ENCODE assay signal across 8 mouse cellular contexts in the genomic region with DNA sequence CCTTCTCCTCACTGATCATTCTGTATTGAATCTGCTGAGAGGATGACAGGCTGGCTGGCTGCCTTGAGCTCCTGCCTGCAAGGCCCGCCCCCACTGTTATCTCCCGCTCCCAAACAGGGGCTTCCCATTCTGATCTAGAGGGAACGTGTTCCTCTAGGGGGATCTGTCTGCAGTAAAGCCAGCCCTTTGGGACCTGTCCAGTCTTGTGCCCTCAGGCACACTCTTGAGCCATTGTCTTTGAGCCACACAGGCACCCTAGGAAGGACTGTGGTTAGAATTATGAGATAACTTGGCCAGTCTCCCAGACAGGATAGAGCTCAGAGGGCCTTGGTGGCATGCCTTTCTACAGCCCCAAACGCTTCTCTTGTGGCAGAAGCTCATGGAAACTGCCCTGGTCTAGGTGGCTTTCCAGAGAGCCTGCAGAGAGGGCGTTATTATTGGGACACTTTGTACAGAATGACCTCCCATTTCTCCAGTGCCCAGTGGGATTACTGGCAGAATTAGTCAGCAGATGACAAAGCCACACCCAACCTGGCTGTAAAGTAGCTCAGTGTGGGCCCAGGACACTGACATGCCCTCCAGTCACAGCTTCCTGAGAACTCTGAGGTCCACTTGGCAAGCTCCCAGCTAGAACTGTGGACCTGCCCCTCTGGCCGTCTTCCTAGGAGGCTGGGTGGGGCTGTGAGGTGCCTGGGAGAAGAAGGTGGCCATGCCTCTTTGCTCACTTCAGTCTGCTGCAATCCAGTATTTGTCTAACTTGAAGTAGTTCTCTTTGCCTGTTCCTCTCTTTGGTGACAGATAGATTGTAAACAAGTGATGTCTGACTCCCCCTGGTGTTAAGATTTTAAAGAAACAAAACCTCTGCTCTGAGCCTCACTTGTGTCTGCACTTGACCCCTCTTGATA. TPM values are rescaled to one million over a fixed set of nuclear protein-coding genes. Genes with fewer than 3 reads are reported as not detected.
A peak's percentile ranks its signal among the peaks of the same experiment; 100 is the strongest.
DNase-seq lines count a peak whose midpoint lies in the region; ATAC-seq and TF ChIP-seq lines count a peak whose summit lies in the region.
"Had no signal": no experiment of that assay in that cellular context is flagged by ENCODE, and none has a peak within 500 bp of the region (broad histone marks: within the 10 kb centered on the region; RNA-seq: fewer than 3 reads in every experiment).

No protein-coding gene starts in this region.

- no peak for TF ChIP-seq EP300 in CH12.LX (IDR thresholded peaks at IDR 0.05; ENCODE audit: low read length)
- peak; percentile 39; the same call in 1 of the 2 replicates for TF ChIP-seq EP300 in liver, postnatal 0 days (IDR thresholded peaks at IDR 0.05; ENCODE audit: low read depth)

- peaks cover 3% of the 10 kb centered on the region in 2 experiments; a peak in 1 of 4 replicates for H3K4me1 ChIP-seq in CH12.LX (ENCODE audit: control insufficient read depth in 1 of 2, insufficient read depth in 2 of 2)
- H3K4me1 ChIP-seq in intestine, embryonic 14.5 days (replicated peaks; ENCODE audit: control insufficient read depth, insufficient read depth, low read length), result peaks cover 8% of the 10 kb centered on the region; the same call in 1 of the 2 replicates
- peaks cover 12% of the 10 kb centered on the region for H3K4me1 ChIP-seq in liver, postnatal 0 days (ENCODE audit: insufficient read depth)

- no peak overlapping the region for H3K4me3 ChIP-seq in CH12.LX (replicated peaks in 1 of 3; ENCODE audit: low read depth in 2 of 3, low read length in 2 of 3, poor library complexity in 1 of 3)
- no peak overlapping the region for H3K4me3 ChIP-seq in intestine, embryonic 14.5 days (ENCODE audit: low read depth, low read length)
- no peak overlapping the region for H3K4me3 ChIP-seq in liver, postnatal 0 days (ENCODE audit: low read depth, low read length)
- H3K4me3 ChIP-seq: limb, embryonic 15.5 days had no signal

- 61% methylated on average over 6 of the region's 6 CpGs for WGBS in intestine, embryonic 14.5 days
- 42% methylated on average over 6 of the region's 6 CpGs for WGBS in liver, postnatal 0 days (ENCODE audit: insufficient replicate concordance)

- H3K27ac ChIP-seq in CH12.LX (ENCODE audit: insufficient read depth, low read depth), result no peak overlapping the region
- H3K27ac ChIP-seq in intestine, embryonic 14.5 days (ENCODE audit: low read depth), result no peak overlapping the region
- peak overlapping the region; percentile 59 for H3K27ac ChIP-seq in liver, postnatal 0 days (ENCODE audit: low read depth)
- H3K27ac ChIP-seq: limb, embryonic 15.5 days had no signal

- in situ Hi-C loops in CH12.LX (cut with MboI; ENCODE audit: low pct_ligation_motif_present, low pct_unique_long_range_greater_than_20kb, low sequenced_read_pairs), result no loop called here

- TF ChIP-seq POLR2A in CH12.LX (IDR thresholded peaks at IDR 0.05; ENCODE audit: low read depth, low read length), result no peak

- no peaks in the 10 kb centered on the region for H3K36me3 ChIP-seq in CH12.LX (replicated peaks in 1 of 2; ENCODE audit: control insufficient read depth in 1 of 2, insufficient read depth in 1 of 2, low read length in 1 of 2)
- H3K36me3 ChIP-seq in intestine, embryonic 14.5 days (ENCODE audit: control insufficient read depth, insufficient read depth, low read length), result peaks cover 25% of the 10 kb centered on the region
- H3K36me3 ChIP-seq in liver, postnatal 0 days (replicated peaks; ENCODE audit: insufficient read depth, low read length), result 0 out of 2 replicates have a peak, but pooled peaks cover 3% of the 10 kb centered on the region

- peak; percentile 71 for ATAC-seq in cerebellum, adult (ENCODE audit: insufficient number of reproducible peaks, low FRiP score, low TSS enrichment)
- peak; percentile 56 for ATAC-seq in intestine, embryonic 14.5 days (replicated peaks; ENCODE audit: low FRiP score, low TSS enrichment, low read depth)
- peak; percentile 78 for ATAC-seq in liver, postnatal 0 days

- peak; percentile 64 for TF ChIP-seq RAD21 in CH12.LX (IDR thresholded peaks at IDR 0.05; ENCODE audit: low read depth, low read length)

- intact Hi-C loops in gastrocnemius, postnatal 14 days (cut with DNase I; ENCODE audit: low total_unique reads), result loop anchor here (10.0 kb wide), 1 partner anchor 153 kb away; no protein-coding TSS in a partner anchor

- H3K4me2 ChIP-seq in CH12.LX (ENCODE audit: insufficient read depth, low read depth, poor library complexity, severe bottlenecking), result no peak overlapping the region
- H3K4me2 ChIP-seq in intestine, embryonic 14.5 days (ENCODE audit: low read length), result no peak overlapping the region
- no peak overlapping the region for H3K4me2 ChIP-seq in liver, postnatal 0 days (ENCODE audit: low read depth, low read length)
- H3K4me2 ChIP-seq: limb, embryonic 15.5 days had no signal

- dilution Hi-C loops in CH12.LX (cut with MboI; ENCODE audit: extremely low pct_ligation_motif_present, extremely low pct_unique_long_range_greater_than_20kb, low sequenced_read_pairs), result no loop called here

- peak in 1 of 2 experiments; percentile 71; a peak in 2 of 4 replicates for TF ChIP-seq CTCF in CH12.LX (conservative IDR thresholded peaks at IDR 0.05 in 1 of 2, IDR thresholded peaks at IDR 0.05 in 1 of 2; ENCODE audit: low read depth in 2 of 2, low read length in 2 of 2)
- peak; percentile 54 for TF ChIP-seq CTCF in liver, postnatal 0 days (IDR thresholded peaks at IDR 0.05; ENCODE audit: low read depth)

- no peak overlapping the region for H3K9ac ChIP-seq in CH12.LX (ENCODE audit: insufficient read depth, low read depth)
- H3K9ac ChIP-seq in intestine, embryonic 14.5 days (ENCODE audit: low read length), result no peak overlapping the region
- no peak overlapping the region for H3K9ac ChIP-seq in liver, postnatal 0 days (replicated peaks)
- H3K9ac ChIP-seq: limb, embryonic 15.5 days had no signal

- DNase-seq in B cell, adult 2 months, result peak; percentile 21 to 27
- DNase-seq in CH12.LX (ENCODE audit: extremely low read depth), result peak; percentile 34
- peak; percentile 66 for DNase-seq in gastrocnemius, postnatal 14 days
- DNase-seq in intestine, embryonic 14.5 days (ENCODE audit: low spot score), result no peak
- peak; percentile 63 for DNase-seq in liver, postnatal 0 days
- DNase-seq in ovary, postnatal 36 days (ENCODE audit: low spot score), result peak; percentile 46

- no peaks in the 10 kb centered on the region for H3K79me2 ChIP-seq in CH12.LX (replicated peaks; ENCODE audit: control insufficient read depth, extremely low read depth, insufficient read depth, poor library complexity, severe bottlenecking)

- no peaks in the 10 kb centered on the region for H3K27me3 ChIP-seq in CH12.LX (replicated peaks)
- H3K27me3 ChIP-seq in intestine, embryonic 14.5 days (replicated peaks; ENCODE audit: control insufficient read depth, insufficient read depth, low read length), result no peaks in the 10 kb centered on the region
- no peaks in the 10 kb centered on the region for H3K27me3 ChIP-seq in liver, postnatal 0 days (ENCODE audit: insufficient read depth, low read length)
- H3K27me3 ChIP-seq: limb, embryonic 15.5 days had no signal

- H3K9me3 ChIP-seq in CH12.LX (replicated peaks; ENCODE audit: low read length), result no peaks in the 10 kb centered on the region
- H3K9me3 ChIP-seq in intestine, embryonic 14.5 days (ENCODE audit: control insufficient read depth, low read length), result no peaks in the 10 kb centered on the region
- H3K9me3 ChIP-seq in liver, postnatal 0 days (ENCODE audit: low read length), result no peaks in the 10 kb centered on the region
- H3K9me3 ChIP-seq: limb, embryonic 15.5 days had no signal

TF ChIP-seq in CH12.LX, 34 proteins besides CTCF, POLR2A, EP300 and RAD21:
- TF ChIP-seq SMC3 (IDR thresholded peaks at IDR 0.05; ENCODE audit: low read depth, low read length), result peak; percentile 79
- TF ChIP-seq CHD1 (IDR thresholded peaks at IDR 0.05; ENCODE audit: low read depth, low read length), result no peak
- TF ChIP-seq ETS1 (conservative IDR thresholded peaks at IDR 0.05; ENCODE audit: low read depth, low read length), result no peak
- no peak for TF ChIP-seq TBP (conservative IDR thresholded peaks at IDR 0.05; ENCODE audit: low read depth, low read length)
- no peak for TF ChIP-seq ZMIZ1 (IDR thresholded peaks at IDR 0.05; ENCODE audit: low read depth, low read length)
- TF ChIP-seq SIN3A (IDR thresholded peaks at IDR 0.05; ENCODE audit: low read length), result no peak
- TF ChIP-seq ZKSCAN1 (IDR thresholded peaks at IDR 0.05; ENCODE audit: borderline replicate concordance, low read depth, low read length), result no peak
- TF ChIP-seq MAX (IDR thresholded peaks at IDR 0.05; ENCODE audit: low read length), result no peak
- TF ChIP-seq ZC3H11A (IDR thresholded peaks at IDR 0.05; ENCODE audit: low read depth, low read length), result 0 out of 2 replicates have a peak, but pooled peaks have one; percentile 10
- TF ChIP-seq ZNF384 (IDR thresholded peaks at IDR 0.05; ENCODE audit: low read depth, low read length), result no peak
TF ChIP-seq in CH12.LX: peak in this region for 2.

RNA-seq across cellular contexts. Expression of gene Cpsf3, which starts 57.9 kb away (rescaled TPM):
- total RNA-seq in CH12.LX (2012; rRNA removed) (79.8 and 89.1 TPM in 2 replicates), CH12.LX (2014; rRNA removed) (117 and 119 TPM in 2 replicates)
- 159 and 193 TPM in 2 replicates for polyA plus RNA-seq in CH12.LX (2012; ENCODE audit: insufficient read length, low read depth)
- 10 to 100 TPM; 22.1 to 23.2 TPM for total RNA-seq in gastrocnemius, postnatal 14 days (2021)
- polyA plus RNA-seq in intestine, embryonic 14.5 days (2014; fragmentation: Nextera tagmentation; extraction: Ambion mirVana), result 121 and 122 TPM in 2 replicates
- 30.3 and 33.1 TPM in 2 replicates for polyA plus RNA-seq in liver, postnatal 0 days (2015; fragmentation: Nextera tagmentation; extraction: Ambion mirVana)

RNA-seq across cellular contexts. Expression of gene Itgb1bp1, which starts 58.8 kb away (rescaled TPM):
- 37.7 and 44.1 TPM in 2 replicates for total RNA-seq in CH12.LX (2012; rRNA removed)
- 57.9 and 69.8 TPM in 2 replicates for total RNA-seq in CH12.LX (2014; rRNA removed)
- polyA plus RNA-seq in CH12.LX (2012; ENCODE audit: insufficient read length, low read depth), result 77.5 and 83.6 TPM in 2 replicates
- total RNA-seq in gastrocnemius, postnatal 14 days (2021), result 10 to 100 TPM; 29.2 to 30.7 TPM
- polyA plus RNA-seq in intestine, embryonic 14.5 days (2014; fragmentation: Nextera tagmentation; extraction: Ambion mirVana), result 48.7 and 50.5 TPM in 2 replicates
- 18.9 and 19.5 TPM in 2 replicates for polyA plus RNA-seq in liver, postnatal 0 days (2015; fragmentation: Nextera tagmentation; extraction: Ambion mirVana)
